Mouse (Mus musculus): Measurements from ENCODE around the gene Sectm1b.

GRCm38 (mm10) chr11:121010044-121010755 is 53.2 kb downstream of the Sectm1b start:
- no peak for TF ChIP-seq CTCF (IDR thresholded peaks at IDR 0.05; ENCODE audit: control insufficient read depth, insufficient read depth, low read length)
- TF ChIP-seq POLR2A (IDR thresholded peaks at IDR 0.05; ENCODE audit: borderline replicate concordance, control insufficient read depth, low read depth, low read length), result no peak

All from bone marrow, adult 2 months (tissue).